Mouse (Mus musculus) gastrocnemius, postnatal 4 days (tissue): ENCODE data around the gene Prpf8. TPM values are rescaled to one million over a fixed set of nuclear protein-coding genes. Genes with fewer than 3 reads are reported as not detected.
"Not testable (repeated sequence)": the region's sequence is repeated elsewhere in the genome, so short reads cannot be mapped to it uniquely, and the experiment has no call there.

Source experiments
- DNase-seq, 2 experiments: peaks; one replicate each; pipeline ENCODE4 v3.0.0; 2021 to 2022; ENCODE audit warnings: low spot score in 2 of 2, mixed read lengths in 2 of 2
- microRNA-seq: library from miRNA; unstranded; fragments of <30 nt; microRNA quantifications from one replicate; pipeline ENCODE4 v1.2.0, GENCODE M21; 2021
- total RNA-seq, 2 experiments: library from RNA; stranded (reverse); gene quantifications; 2 replicates each; pipeline ENCODE4 v1.2.3; 2021

The Prpf8 gene
- total RNA-seq, 2 experiments from 2014 or later: 97.2 TPM

GRCm38 (mm10) chr11:75552906-75553482, 66.4 kb downstream of the Prpf8 start:
- no peak for DNase-seq

GRCm38 (mm10) chr11:75556006-75556405, 69.4 kb downstream of the Prpf8 start:
- DNase-seq: not testable (repeated sequence)

- DNase-seq: no peak
Measured at GRCm38 (mm10) chr11:75557142-75557541, 70.5 kb downstream of the Prpf8 start.

- DNase-seq: no peak
Measured at GRCm38 (mm10) chr11:75558101-75558500, 71.5 kb downstream of the Prpf8 start.

Small RNA genes lying within 50 kb of the gene (microRNA-seq; reads per million reads assigned to microRNA genes)
- gene Mir22 (13,062 reads per million, percentile 95 among the genes with 10 or more reads in this experiment), gene Mir3971 (not detected)

Other genes with a start within 250 kb of the Prpf8 start
- gene Rpa1, start 138.5 kb upstream of the Prpf8 start, total RNA-seq: 10 to 100 TPM; 65.9 to 66.9 TPM
- 10 to 100 TPM in 1 of 2 experiments, 1 to 10 TPM in 1; 8.5 to 11.2 TPM for gene Smyd4, start 138.4 kb upstream of the Prpf8 start, total RNA-seq
- gene Serpinf1, start 64.1 kb upstream of the Prpf8 start, total RNA-seq: 100 to 1,000 TPM; 130 to 141 TPM
- gene Serpinf2, start 47.2 kb upstream of the Prpf8 start, total RNA-seq: 1 to 10 TPM in 1 of 2 experiments, under 1 TPM in 1; 0.32 to 2.7 TPM
- 10 to 100 TPM in 1 of 2 experiments, 1 to 10 TPM in 1; 9.3 to 10.4 TPM for gene Wdr81, start 32.1 kb upstream of the Prpf8 start, total RNA-seq
- 10 to 100 TPM in 1 of 2 experiments, 1 to 10 TPM in 1; 9.6 to 12.6 TPM for gene Tlcd2, start 25.1 kb upstream of the Prpf8 start, total RNA-seq
- gene Rilp, start 23.3 kb downstream of the Prpf8 start, total RNA-seq: 10 to 100 TPM; 16.4 to 24.5 TPM
- gene Scarf1, start 26.7 kb downstream of the Prpf8 start, total RNA-seq: 1 to 10 TPM; 7.5 to 9.0 TPM
- gene Slc43a2, start 44.9 kb downstream of the Prpf8 start, total RNA-seq: 10 to 100 TPM; 22.2 to 25.0 TPM
- gene Pitpna, start 101.3 kb downstream of the Prpf8 start, total RNA-seq: 100 to 1,000 TPM; 106 to 117 TPM
- gene Inpp5k, start 144.2 kb downstream of the Prpf8 start, total RNA-seq: 10 to 100 TPM; 26.7 to 28.4 TPM
- gene Myo1c, start 163.7 kb downstream of the Prpf8 start, total RNA-seq: 10 to 100 TPM; 87.9 to 88.1 TPM
- gene Crk, start 192.4 kb downstream of the Prpf8 start, total RNA-seq: 10 to 100 TPM; 67.5 to 76.6 TPM
- gene Ywhae, start 246.1 kb downstream of the Prpf8 start, total RNA-seq: 100 to 1,000 TPM; 749 to 818 TPM